Mouse (Mus musculus) liver, postnatal 0 days (tissue): ENCODE results near the gene Ppp2r2c.

Source experiments
- CTCF ChIP-seq: sonication (generic); IDR thresholded peaks from 2 replicates; pipeline ENCODE4 v1.5.1; 2016; ENCODE audit warnings: antibody characterized with exemption, low read depth
- EP300 ChIP-seq: IDR thresholded peaks from 2 replicates; pipeline ENCODE4 v1.6.1; 2016; ENCODE audit warnings: antibody characterized with exemption, low read depth, mild to moderate bottlenecking

- TF ChIP-seq CTCF = no peak
- TF ChIP-seq EP300 = no peak
Measured at GRCm38 (mm10) chr5:36886298-36886697, 18.0 kb downstream of the Ppp2r2c start.
